Mouse (Mus musculus): Measurements from ENCODE around the gene Tmem138.
"Not testable (repeated sequence)": the region's sequence is repeated elsewhere in the genome, so short reads cannot be mapped to it uniquely, and the experiment has no call there.

Tmem138 gene

GRCm38 (mm10) chr19:10565217-10565616, 11.9 kb downstream of the Tmem138 start:
- DNase-seq = no peak

- no peak for DNase-seq
Measured at GRCm38 (mm10) chr19:10564278-10564677, 12.9 kb downstream of the Tmem138 start.

GRCm38 (mm10) chr19:10562351-10562750, 14.8 kb downstream of the Tmem138 start:
- no peak for DNase-seq

GRCm38 (mm10) chr19:10561558-10562314, 15.4 kb downstream of the Tmem138 start:
- no peak for DNase-seq

- peak; percentile 38 for DNase-seq
Measured at GRCm38 (mm10) chr19:10560108-10560507, 17.1 kb downstream of the Tmem138 start.

GRCm38 (mm10) chr19:10557837-10558375, 19.3 kb downstream of the Tmem138 start:
- DNase-seq = not testable (repeated sequence)

GRCm38 (mm10) chr19:10557430-10557829, 19.7 kb downstream of the Tmem138 start:
- no peak for DNase-seq

- no peak for DNase-seq
Measured at GRCm38 (mm10) chr19:10557001-10557400, 20.2 kb downstream of the Tmem138 start.

GRCm38 (mm10) chr19:10555624-10556510, 21.3 kb downstream of the Tmem138 start, which contains the start of gene Tmem216:
Tmem216 (minus strand) TSS chr19:10556238.
- DNase-seq = peak; percentile 83

GRCm38 (mm10) chr19:10539454-10539853, 37.7 kb downstream of the Tmem138 start:
- DNase-seq = no peak

- DNase-seq = no peak
Measured at GRCm38 (mm10) chr19:10530082-10530481, 47.1 kb downstream of the Tmem138 start.

- DNase-seq = no peak
Measured at GRCm38 (mm10) chr19:10525910-10526309, 51.3 kb downstream of the Tmem138 start, which contains the start of gene Sdhaf2. Sdhaf2 (minus strand) TSS chr19:10526142.

- peak; percentile 92 for DNase-seq
Measured at GRCm38 (mm10) chr19:10525106-10525901, 51.9 kb downstream of the Tmem138 start, which contains the start of gene Cpsf7. Cpsf7 (plus strand) TSS chr19:10525266.

GRCm38 (mm10) chr19:10524784-10525105, 52.4 kb downstream of the Tmem138 start:
- DNase-seq = no peak

GRCm38 (mm10) chr19:10523483-10524080, 53.6 kb downstream of the Tmem138 start:
- no peak for DNase-seq

GRCm38 (mm10) chr19:10521926-10522325, 55.2 kb downstream of the Tmem138 start:
- no peak for DNase-seq

Data from kidney, adult 9 months (tissue).